Mouse (Mus musculus): ENCODE results near the gene Klk1b4. TPM values are rescaled to one million over a fixed set of nuclear protein-coding genes. Genes with fewer than 3 reads are reported as not detected.
"Not testable (repeated sequence)": the region's sequence is repeated elsewhere in the genome, so short reads cannot be mapped to it uniquely, and the experiment has no call there.

Gene Klk1b4
- total RNA-seq (2014; rRNA removed), result 2.0 and 2.6 TPM in 2 replicates
- 4.5 and 7.4 TPM in 2 replicates for polyA plus RNA-seq (2012; rRNA removed)

GRCm38 (mm10) chr7:44207135-44207534 lies at the start of gene Klk1b4:
TSS of gene Klk1b4 (plus strand) at chr7:44207435.
- not testable (repeated sequence) for H3K9ac ChIP-seq (ENCODE audit: low read depth, low read length); H3K4me3 ChIP-seq (ENCODE audit: insufficient read depth, low read depth, low read length); H3K79me2 ChIP-seq (ENCODE audit: control insufficient read depth, insufficient read depth, low read length); H3K27me3 ChIP-seq (ENCODE audit: control insufficient read depth, insufficient read depth, low read length); H3K36me3 ChIP-seq (ENCODE audit: control insufficient read depth, insufficient read depth, low read length)
- peak within 1 kb of the TSS; percentile 15; the same call in 1 of the 2 replicates for H3K27ac ChIP-seq (replicated peaks; ENCODE audit: insufficient read depth, low read depth, low read length)
- DNase-seq (ENCODE audit: extremely low read depth, low read depth, low spot score), result peak; percentile 69
- WGBS, result 10% methylated on average over 3 of the region's 3 CpGs
- peaks cover 15% of the 10 kb centered on the region for H3K4me1 ChIP-seq (ENCODE audit: control insufficient read depth, insufficient read depth, low read length)

DNA sequence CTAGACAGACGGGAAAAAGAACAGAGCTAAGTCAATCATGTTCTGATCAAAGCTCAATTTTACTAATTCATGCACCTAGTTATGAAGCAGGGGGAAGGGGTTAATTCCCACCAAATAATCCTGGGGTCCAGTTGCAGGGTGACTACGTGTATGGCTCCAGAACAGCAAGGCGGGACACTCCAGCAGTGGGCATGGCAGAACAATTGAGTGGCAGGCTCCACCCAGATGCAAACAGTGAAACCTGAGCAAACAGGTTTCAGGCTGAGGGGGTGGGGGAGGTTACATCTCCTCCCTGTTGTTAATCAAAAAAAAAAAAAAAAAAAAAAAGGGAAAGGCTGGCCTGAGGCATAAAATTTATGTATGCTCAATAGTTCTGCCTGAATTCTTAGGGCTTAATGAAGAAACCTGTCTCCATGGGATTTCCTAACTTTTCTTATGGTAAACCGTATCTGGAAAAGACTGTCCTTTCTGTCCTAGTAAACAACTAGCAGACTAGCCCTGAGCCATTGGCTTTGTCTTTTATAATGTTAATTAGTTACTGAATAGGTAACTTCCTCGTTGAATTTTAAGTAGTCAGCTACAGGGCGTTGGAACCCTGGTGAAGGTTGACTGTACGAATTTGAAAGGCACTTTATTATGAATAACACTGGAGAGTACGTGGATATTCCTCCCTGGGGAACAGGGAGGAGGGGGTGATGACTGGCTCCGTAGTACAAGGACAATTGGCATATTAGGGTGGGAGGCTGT lies 27.8 kb upstream of the Klk1b4 start:
- H3K36me3 ChIP-seq (ENCODE audit: control insufficient read depth, insufficient read depth, low read length), result no peaks in the 10 kb centered on the region
- no peaks in the 10 kb centered on the region for H3K4me1 ChIP-seq (ENCODE audit: control insufficient read depth, insufficient read depth, low read length)
- WGBS, result 56% methylated on average over 9 of the region's 9 CpGs
- H3K27ac ChIP-seq (replicated peaks; ENCODE audit: insufficient read depth, low read depth, low read length), result no peak overlapping the region
- no peak for DNase-seq (ENCODE audit: extremely low read depth, low read depth, low spot score)
- no peaks in the 10 kb centered on the region for H3K27me3 ChIP-seq (ENCODE audit: control insufficient read depth, insufficient read depth, low read length)
- TF ChIP-seq CTCF (IDR thresholded peaks at IDR 0.05; ENCODE audit: low read depth, low read length), result no peak
- no peak for TF ChIP-seq POLR2A (IDR thresholded peaks at IDR 0.05; ENCODE audit: extremely low read depth, insufficient read depth, low read length)
- H3K4me3 ChIP-seq (ENCODE audit: insufficient read depth, low read depth, low read length), result no peak overlapping the region
- H3K79me2 ChIP-seq (ENCODE audit: control insufficient read depth, insufficient read depth, low read length), result no peaks in the 10 kb centered on the region
- H3K9ac ChIP-seq (ENCODE audit: low read depth, low read length), result no peak overlapping the region

- not testable (repeated sequence) for H3K27ac ChIP-seq (replicated peaks; ENCODE audit: insufficient read depth, low read depth, low read length); H3K27me3 ChIP-seq (ENCODE audit: control insufficient read depth, insufficient read depth, low read length); H3K4me1 ChIP-seq (ENCODE audit: control insufficient read depth, insufficient read depth, low read length); H3K4me3 ChIP-seq (ENCODE audit: insufficient read depth, low read depth, low read length); H3K9ac ChIP-seq (ENCODE audit: low read depth, low read length); H3K36me3 ChIP-seq (ENCODE audit: control insufficient read depth, insufficient read depth, low read length); H3K79me2 ChIP-seq (ENCODE audit: control insufficient read depth, insufficient read depth, low read length); DNase-seq (ENCODE audit: extremely low read depth, low read depth, low spot score)
- 28% methylated on average over 8 of the region's 8 CpGs for WGBS
Measured at GRCm38 (mm10) chr7:44186516-44186915, 20.7 kb upstream of the Klk1b4 start.

GRCm38 (mm10) chr7:44187936-44188335 lies 19.3 kb upstream of the Klk1b4 start, which contains the start of gene Klk1b24:
TSS of gene Klk1b24 (plus strand) at chr7:44188236.
- H3K27ac ChIP-seq (replicated peaks; ENCODE audit: insufficient read depth, low read depth, low read length); H3K27me3 ChIP-seq (ENCODE audit: control insufficient read depth, insufficient read depth, low read length); DNase-seq (ENCODE audit: extremely low read depth, low read depth, low spot score); H3K79me2 ChIP-seq (ENCODE audit: control insufficient read depth, insufficient read depth, low read length); H3K4me3 ChIP-seq (ENCODE audit: insufficient read depth, low read depth, low read length); H3K9ac ChIP-seq (ENCODE audit: low read depth, low read length); H3K4me1 ChIP-seq (ENCODE audit: control insufficient read depth, insufficient read depth, low read length); H3K36me3 ChIP-seq (ENCODE audit: control insufficient read depth, insufficient read depth, low read length): not testable (repeated sequence)

GRCm38 (mm10) chr7:44193466-44193865 lies 13.8 kb upstream of the Klk1b4 start:
- not testable (repeated sequence) for H3K79me2 ChIP-seq (ENCODE audit: control insufficient read depth, insufficient read depth, low read length); H3K36me3 ChIP-seq (ENCODE audit: control insufficient read depth, insufficient read depth, low read length); H3K9ac ChIP-seq (ENCODE audit: low read depth, low read length); H3K4me3 ChIP-seq (ENCODE audit: insufficient read depth, low read depth, low read length); H3K27ac ChIP-seq (replicated peaks; ENCODE audit: insufficient read depth, low read depth, low read length); DNase-seq (ENCODE audit: extremely low read depth, low read depth, low spot score); H3K4me1 ChIP-seq (ENCODE audit: control insufficient read depth, insufficient read depth, low read length); H3K27me3 ChIP-seq (ENCODE audit: control insufficient read depth, insufficient read depth, low read length)
- 83% methylated on average over 1 of the region's 1 CpGs for WGBS

- TF ChIP-seq POLR2A (IDR thresholded peaks at IDR 0.05; ENCODE audit: extremely low read depth, insufficient read depth, low read length) (no peak), CTCF (IDR thresholded peaks at IDR 0.05; ENCODE audit: low read depth, low read length) (no peak)
- WGBS, result 59% methylated on average over 3 of the region's 3 CpGs
- no peak for DNase-seq (ENCODE audit: extremely low read depth, low read depth, low spot score)
- H3K27me3 ChIP-seq (ENCODE audit: control insufficient read depth, insufficient read depth, low read length), result no peaks in the 10 kb centered on the region; the same call in 1 of the 2 replicates
- H3K4me1 ChIP-seq (ENCODE audit: control insufficient read depth, insufficient read depth, low read length), result no peaks in the 10 kb centered on the region
- no peaks in the 10 kb centered on the region for H3K79me2 ChIP-seq (ENCODE audit: control insufficient read depth, insufficient read depth, low read length)
- H3K27ac ChIP-seq (replicated peaks; ENCODE audit: insufficient read depth, low read depth, low read length), result no peak within 1 kb of the TSS
- H3K4me3 ChIP-seq (ENCODE audit: insufficient read depth, low read depth, low read length), result no peak within 1 kb of the TSS
- no peak within 1 kb of the TSS for H3K9ac ChIP-seq (ENCODE audit: low read depth, low read length)
- no peaks in the 10 kb centered on the region for H3K36me3 ChIP-seq (ENCODE audit: control insufficient read depth, insufficient read depth, low read length)
Measured at GRCm38 (mm10) chr7:44197891-44198290, 9.3 kb upstream of the Klk1b4 start, which contains the start of gene Klk1b3. TSS of gene Klk1b3 (plus strand) at chr7:44198191.

Data from liver, adult 2 months (tissue).